Mouse (Mus musculus): ENCODE results near the gene Cnpy3. TPM values are rescaled to one million over a fixed set of nuclear protein-coding genes. Genes with fewer than 3 reads are reported as not detected.

The Cnpy3 gene
- polyA plus RNA-seq, 1 experiment from 2014 or later, result 83.5 TPM

DNA sequence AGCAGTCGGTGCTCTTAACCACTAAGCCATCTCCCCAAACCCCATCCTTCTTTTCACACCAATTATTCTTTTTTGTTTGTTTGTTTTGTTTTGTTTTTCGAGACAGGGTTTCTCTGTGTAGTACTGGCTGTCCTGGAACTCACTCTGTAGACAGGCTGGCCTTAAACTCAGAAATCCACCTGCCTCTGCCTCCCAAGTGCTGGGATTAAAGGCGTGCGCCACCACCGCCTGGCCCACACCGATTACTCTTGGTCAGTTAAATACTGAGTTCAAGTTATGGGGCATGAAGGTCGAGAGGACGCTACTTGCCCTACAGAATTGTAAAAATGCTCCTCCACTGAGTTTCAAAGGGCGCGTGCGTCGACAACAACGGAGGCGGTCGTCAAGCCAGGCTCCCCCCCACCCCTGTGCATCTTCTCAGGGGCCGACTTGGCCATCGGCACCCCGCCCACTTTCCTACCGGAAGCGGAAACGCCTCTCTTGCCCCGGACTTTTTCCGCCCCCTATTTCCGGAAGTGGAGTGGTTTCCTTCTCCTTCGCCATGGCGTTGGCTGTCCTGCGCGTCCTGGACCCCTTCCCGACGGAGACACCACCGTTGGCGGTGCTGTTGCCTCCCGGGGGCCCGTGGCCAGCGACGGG is 40.9 kb downstream of the Cnpy3 start, which contains the start of gene Pex6:
Gene Pex6 (plus strand): TSS at position 505 of the 639 bp plus-strand sequence.
- Histone ChIP-seq H3K27me3 (no peaks in the 10 kb centered on the region), H3K9ac (peak within 1 kb of the TSS; percentile 95), H3K4me3 (replicated peaks) (peak within 1 kb of the TSS; percentile 98), H3K4me2 (peak within 1 kb of the TSS; percentile 94), H3K36me3 (peaks cover 26% of the 10 kb centered on the region), H3K4me1 (peaks cover 20% of the 10 kb centered on the region), H3K9me3 (replicated peaks) (no peaks in the 10 kb centered on the region), H3K27ac (peak within 1 kb of the TSS; percentile 80)
- ATAC-seq (replicated peaks; ENCODE audit: low FRiP score), result peak; percentile 88
- WGBS, result 7% methylated on average over 36 of the region's 36 CpGs

DNA sequence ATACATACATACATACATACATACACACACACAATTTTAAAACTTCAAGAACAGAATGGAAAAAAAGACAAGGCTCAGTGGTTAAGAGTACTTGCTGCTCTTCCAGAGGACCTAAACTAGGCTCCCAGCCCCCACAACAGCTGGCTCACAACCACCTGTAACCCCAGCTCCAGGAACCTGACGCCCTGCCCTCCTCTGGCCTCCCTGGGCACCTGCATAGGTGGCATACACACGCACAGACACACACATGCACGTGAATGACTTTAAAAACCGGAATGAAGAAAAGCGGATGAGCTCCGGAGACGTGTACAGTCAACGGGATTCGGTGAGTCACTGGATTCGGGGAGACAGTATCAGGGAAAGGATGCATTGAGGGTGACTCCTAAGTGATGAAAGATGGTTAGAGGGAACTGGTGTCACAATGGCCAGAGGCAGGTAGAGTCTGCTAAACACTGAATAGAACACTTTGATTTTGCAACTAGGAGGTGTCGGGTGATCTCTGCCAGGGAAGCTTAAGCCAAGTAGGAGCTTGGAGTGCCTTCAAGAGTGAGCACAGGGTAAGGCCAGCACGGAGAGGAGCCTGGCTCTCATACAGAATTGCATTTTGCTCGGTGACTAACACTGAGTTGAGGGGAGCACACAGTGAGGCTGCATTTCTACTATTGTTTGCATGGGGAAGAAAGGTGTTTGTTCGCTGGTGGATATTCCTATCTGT is 45.5 kb downstream of the Cnpy3 start:
- 91% methylated on average over 14 of the region's 14 CpGs for WGBS
- H3K9me3 ChIP-seq (replicated peaks), result no peaks in the 10 kb centered on the region
- H3K4me2 ChIP-seq, result no peak overlapping the region
- no peak overlapping the region for H3K27ac ChIP-seq
- peaks cover 41% of the 10 kb centered on the region for H3K4me1 ChIP-seq
- H3K4me3 ChIP-seq (replicated peaks), result no peak overlapping the region
- no peaks in the 10 kb centered on the region for H3K36me3 ChIP-seq
- ATAC-seq (replicated peaks; ENCODE audit: low FRiP score), result no peak
- H3K9ac ChIP-seq, result no peak overlapping the region
- no peaks in the 10 kb centered on the region for H3K27me3 ChIP-seq

- Histone ChIP-seq H3K27me3 (no peaks in the 10 kb centered on the region), H3K4me3 (replicated peaks) (peak within 1 kb of the TSS; percentile 93), H3K4me1 (peaks cover 40% of the 10 kb centered on the region), H3K27ac (peak within 1 kb of the TSS; percentile 98), H3K9me3 (replicated peaks) (no peaks in the 10 kb centered on the region), H3K9ac (peak within 1 kb of the TSS; percentile 94), H3K36me3 (0 out of 2 replicates have a peak, but pooled peaks cover 7% of the 10 kb centered on the region), H3K4me2 (peak within 1 kb of the TSS; percentile 78)
- peak; percentile 97 for ATAC-seq (replicated peaks; ENCODE audit: low FRiP score)
- WGBS, result under 1% methylated on average over 48 of the region's 48 CpGs
Measured at GRCm38 (mm10) chr17:46704887-46705835, 46.9 kb downstream of the Cnpy3 start, which contains the start of gene Ppp2r5d. Gene Ppp2r5d, minus strand, starts transcription at chr17:46705111.

DNA sequence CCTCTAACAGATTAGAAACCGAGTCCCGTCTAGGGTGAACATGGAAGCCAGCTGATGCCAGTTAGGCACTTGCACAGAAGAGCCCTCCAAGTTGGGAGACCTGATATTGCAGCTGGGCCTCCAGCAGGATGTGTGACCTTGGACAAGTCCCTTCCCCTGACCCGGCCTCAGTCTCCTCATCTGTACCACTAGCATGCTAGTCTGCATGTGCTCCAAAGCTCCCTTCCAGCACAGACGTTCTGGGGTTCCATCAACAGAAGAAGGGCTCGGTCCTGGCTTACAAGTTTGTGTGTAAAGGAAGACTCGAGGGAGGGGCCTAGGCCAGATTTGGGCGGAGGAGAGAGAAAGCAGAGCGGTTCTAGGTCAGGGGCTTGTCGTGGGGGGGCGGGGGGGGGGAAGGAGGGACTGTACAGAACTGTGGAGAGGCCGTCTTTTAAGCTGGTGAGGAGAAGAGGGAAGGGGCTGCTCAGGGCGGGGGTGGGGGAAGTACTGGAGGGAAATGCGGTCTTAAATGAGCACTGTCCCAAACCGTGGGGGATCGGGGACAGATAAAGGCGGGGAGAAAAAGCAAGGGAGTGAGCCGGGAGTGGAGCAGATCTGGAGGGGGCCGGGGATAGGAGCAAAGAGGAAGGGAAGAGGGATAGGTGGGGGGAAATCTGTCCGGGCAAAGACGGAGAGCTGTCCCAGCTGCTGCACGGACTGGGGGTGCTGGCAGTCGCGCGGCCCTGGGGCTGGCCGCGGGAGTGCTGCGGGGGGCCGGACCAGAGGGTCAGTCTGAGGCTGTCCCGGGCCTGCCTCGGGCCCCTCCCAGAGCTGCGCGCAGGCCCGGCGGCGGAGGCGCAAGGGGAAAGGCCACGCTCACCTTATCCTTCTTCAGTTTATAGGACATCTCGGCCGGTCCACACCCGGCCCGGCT is 47.8 kb downstream of the Cnpy3 start:
- no peaks in the 10 kb centered on the region for H3K9me3 ChIP-seq (replicated peaks)
- peak overlapping the region; percentile 98 for H3K27ac ChIP-seq
- peak; percentile 89 for ATAC-seq (replicated peaks; ENCODE audit: low FRiP score)
- peaks cover 15% of the 10 kb centered on the region for H3K36me3 ChIP-seq
- peaks cover 40% of the 10 kb centered on the region for H3K4me1 ChIP-seq
- H3K4me3 ChIP-seq (replicated peaks), result peak overlapping the region; percentile 93
- peak overlapping the region; percentile 94 for H3K9ac ChIP-seq
- WGBS, result 5% methylated on average over 39 of the region's 41 CpGs
- H3K27me3 ChIP-seq, result no peaks in the 10 kb centered on the region
- peak overlapping the region; percentile 78 for H3K4me2 ChIP-seq

- peak overlapping the region; percentile 93 for H3K4me3 ChIP-seq (replicated peaks)
- WGBS, result 80% methylated on average over 5 of the region's 5 CpGs
- peaks cover 31% of the 10 kb centered on the region for H3K36me3 ChIP-seq
- H3K27ac ChIP-seq, result peak overlapping the region; percentile 18; the same call in 1 of the 2 replicates
- H3K9ac ChIP-seq, result peak overlapping the region; percentile 94; the same call in 1 of the 2 replicates
- no peaks in the 10 kb centered on the region for H3K9me3 ChIP-seq (replicated peaks)
- peaks cover 40% of the 10 kb centered on the region for H3K4me1 ChIP-seq
- peak overlapping the region; percentile 78 for H3K4me2 ChIP-seq
- H3K27me3 ChIP-seq, result no peaks in the 10 kb centered on the region
- ATAC-seq (replicated peaks; ENCODE audit: low FRiP score), result no peak
Measured at GRCm38 (mm10) chr17:46702506-46702905, 49.5 kb downstream of the Cnpy3 start.

- H3K4me3 ChIP-seq (replicated peaks), result 0 out of 2 replicates have a peak overlapping the region, but pooled peaks have one; percentile 93
- no peaks in the 10 kb centered on the region for H3K27me3 ChIP-seq
- no peak overlapping the region for H3K4me2 ChIP-seq
- H3K36me3 ChIP-seq, result peaks cover 35% of the 10 kb centered on the region
- peak overlapping the region; percentile 18; the same call in 1 of the 2 replicates for H3K27ac ChIP-seq
- 79% methylated on average over 12 of the region's 12 CpGs for WGBS
- H3K9me3 ChIP-seq (replicated peaks), result no peaks in the 10 kb centered on the region
- no peak for ATAC-seq (replicated peaks; ENCODE audit: low FRiP score)
- H3K4me1 ChIP-seq, result peaks cover 40% of the 10 kb centered on the region
- H3K9ac ChIP-seq, result peak overlapping the region; percentile 31; the same call in 1 of the 2 replicates
Measured at GRCm38 (mm10) chr17:46702100-46702499, 49.9 kb downstream of the Cnpy3 start.

DNA sequence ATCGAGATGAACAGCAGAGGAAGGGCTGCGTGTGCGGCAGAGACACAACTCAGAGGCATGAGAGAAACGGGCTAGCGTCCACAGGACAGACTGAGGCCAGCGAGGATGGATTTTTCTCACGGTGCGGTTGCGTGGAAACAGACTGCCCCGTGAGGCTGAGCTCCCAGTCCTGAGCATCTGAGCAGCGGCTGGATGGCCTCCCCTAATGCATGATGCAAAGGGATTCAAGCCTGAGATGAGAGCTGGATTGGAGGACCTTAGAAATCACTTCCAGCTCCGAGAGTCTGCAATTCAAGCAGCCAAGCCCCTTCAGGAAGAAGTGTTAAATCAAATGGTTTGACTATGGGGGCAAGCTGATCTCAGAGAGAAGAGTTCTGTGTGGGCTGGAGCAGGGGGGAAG is 50.5 kb downstream of the Cnpy3 start:
- Histone ChIP-seq H3K27ac (no peak overlapping the region), H3K36me3 (peaks cover 39% of the 10 kb centered on the region), H3K9ac (0 out of 2 replicates have a peak overlapping the region, but pooled peaks have one; percentile 7), H3K4me3 (replicated peaks) (no peak overlapping the region), H3K9me3 (replicated peaks) (no peaks in the 10 kb centered on the region), H3K4me2 (0 out of 2 replicates have a peak overlapping the region, but pooled peaks have one; percentile 24), H3K27me3 (no peaks in the 10 kb centered on the region), H3K4me1 (peaks cover 40% of the 10 kb centered on the region)
- no peak for ATAC-seq (replicated peaks; ENCODE audit: low FRiP score)
- 77% methylated on average over 12 of the region's 12 CpGs for WGBS

GRCm38 (mm10) chr17:46699912-46700311 is 52.1 kb downstream of the Cnpy3 start:
- no peak for ATAC-seq (replicated peaks; ENCODE audit: low FRiP score)
- Histone ChIP-seq H3K36me3 (peaks cover 50% of the 10 kb centered on the region), H3K9ac (no peak overlapping the region), H3K4me3 (replicated peaks) (no peak overlapping the region), H3K27me3 (no peaks in the 10 kb centered on the region), H3K4me2 (no peak overlapping the region), H3K4me1 (peaks cover 29% of the 10 kb centered on the region), H3K9me3 (replicated peaks) (no peaks in the 10 kb centered on the region), H3K27ac (no peak overlapping the region)
- WGBS, result 85% methylated on average over 3 of the region's 3 CpGs

- H3K36me3 ChIP-seq, result peaks cover 53% of the 10 kb centered on the region
- no peak overlapping the region for H3K27ac ChIP-seq
- H3K27me3 ChIP-seq, result no peaks in the 10 kb centered on the region
- H3K4me2 ChIP-seq, result no peak overlapping the region
- ATAC-seq (replicated peaks; ENCODE audit: low FRiP score), result no peak
- H3K4me1 ChIP-seq, result peaks cover 29% of the 10 kb centered on the region
- H3K9ac ChIP-seq, result no peak overlapping the region
- H3K9me3 ChIP-seq (replicated peaks), result no peaks in the 10 kb centered on the region
- no peak overlapping the region for H3K4me3 ChIP-seq (replicated peaks)
- 46% methylated on average over 5 of the region's 5 CpGs for WGBS
Measured at GRCm38 (mm10) chr17:46699245-46699644, 52.8 kb downstream of the Cnpy3 start.

DNA sequence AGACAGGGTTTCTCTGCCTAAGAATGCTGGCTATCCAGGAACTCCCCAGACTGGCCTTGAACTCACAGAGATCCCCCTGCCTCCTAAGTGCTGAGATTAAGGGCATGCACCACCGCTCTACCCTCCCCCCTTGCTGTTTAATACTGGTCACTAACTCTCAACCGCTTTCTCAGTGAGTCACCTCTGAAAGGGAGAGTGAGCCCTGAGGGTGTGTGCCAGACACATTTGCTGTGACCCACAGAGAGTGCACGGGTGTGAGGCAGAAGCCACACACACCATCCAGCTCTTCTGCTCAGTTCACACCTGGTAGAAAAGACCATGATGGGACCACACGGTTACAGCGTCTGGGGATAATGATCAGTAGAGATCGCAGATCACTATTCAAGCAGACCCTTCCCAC is 53.5 kb downstream of the Cnpy3 start:
- Histone ChIP-seq H3K36me3 (peaks cover 53% of the 10 kb centered on the region), H3K4me1 (peaks cover 23% of the 10 kb centered on the region), H3K27me3 (no peaks in the 10 kb centered on the region), H3K9ac (no peak overlapping the region), H3K4me3 (replicated peaks) (no peak overlapping the region), H3K27ac (no peak overlapping the region), H3K9me3 (replicated peaks) (no peaks in the 10 kb centered on the region), H3K4me2 (no peak overlapping the region)
- ATAC-seq (replicated peaks; ENCODE audit: low FRiP score), result no peak
- 82% methylated on average over 6 of the region's 6 CpGs for WGBS

Measured in kidney, embryonic 15.5 days (tissue).